ENCODE assay signal across 1 mouse cellular context in the genomic region with DNA sequence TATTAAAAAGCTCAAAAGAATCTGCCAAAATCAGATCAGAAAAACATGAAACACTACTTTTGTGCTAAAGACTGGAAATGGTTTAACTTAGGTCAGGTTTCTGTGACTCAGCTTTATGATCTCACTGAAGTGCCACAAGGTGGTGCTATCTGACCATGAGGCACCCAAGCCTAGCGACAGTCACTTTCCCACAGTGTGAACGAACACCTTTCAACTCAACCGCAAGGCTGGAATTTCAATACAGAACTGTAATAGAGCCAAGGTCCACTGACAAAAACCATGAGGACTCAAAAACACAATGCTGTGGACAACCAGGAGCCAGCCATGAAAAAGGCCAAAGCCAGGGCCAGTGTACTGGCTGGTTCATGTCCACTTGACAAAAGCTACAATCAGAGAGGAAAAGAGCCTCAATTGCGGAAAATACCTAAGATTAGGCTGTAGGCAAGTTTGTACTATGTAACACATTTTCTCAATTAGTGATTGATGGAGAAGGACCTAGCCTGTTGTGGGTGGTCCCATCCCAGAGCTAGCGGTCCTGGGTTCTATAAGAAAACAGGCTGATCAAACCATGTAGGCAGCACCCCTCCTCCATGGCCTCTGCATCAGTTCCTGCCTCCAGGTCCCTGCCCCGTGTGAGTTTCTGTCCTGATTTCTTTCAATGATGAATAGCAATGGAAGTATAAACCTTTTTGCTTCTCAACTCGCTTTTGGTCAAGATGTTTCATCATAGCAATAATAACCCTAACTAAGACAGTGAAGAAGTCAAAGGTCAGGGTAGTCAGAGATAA.
A peak's percentile ranks its signal among the peaks of the same experiment; 100 is the strongest.
TF ChIP-seq lines count a peak whose summit lies in the region.

No protein-coding gene starts in this region.

TF ChIP-seq in CH12.LX, 34 proteins besides CTCF, POLR2A, EP300 and RAD21 (continued from another document):
- TF ChIP-seq ZC3H11A (IDR thresholded peaks at IDR 0.05; ENCODE audit: low read depth, low read length) (no peak), PAX5 (IDR thresholded peaks at IDR 0.05; ENCODE audit: low read length) (no peak), IRF4 (IDR thresholded peaks at IDR 0.05; ENCODE audit: low read depth, low read length) (no peak), TBP (conservative IDR thresholded peaks at IDR 0.05; ENCODE audit: low read depth, low read length) (no peak), SMC3 (IDR thresholded peaks at IDR 0.05; ENCODE audit: low read depth, low read length) (peak; percentile 68)
